Mouse (Mus musculus): ENCODE data around the gene Espn. TPM values are rescaled to one million over a fixed set of nuclear protein-coding genes. Genes with fewer than 3 reads are reported as not detected.
A peak's percentile ranks its signal among the peaks of the same experiment; 100 is the strongest.

The Espn gene
- polyA plus RNA-seq, 1 experiment: 14.4 TPM

DNA sequence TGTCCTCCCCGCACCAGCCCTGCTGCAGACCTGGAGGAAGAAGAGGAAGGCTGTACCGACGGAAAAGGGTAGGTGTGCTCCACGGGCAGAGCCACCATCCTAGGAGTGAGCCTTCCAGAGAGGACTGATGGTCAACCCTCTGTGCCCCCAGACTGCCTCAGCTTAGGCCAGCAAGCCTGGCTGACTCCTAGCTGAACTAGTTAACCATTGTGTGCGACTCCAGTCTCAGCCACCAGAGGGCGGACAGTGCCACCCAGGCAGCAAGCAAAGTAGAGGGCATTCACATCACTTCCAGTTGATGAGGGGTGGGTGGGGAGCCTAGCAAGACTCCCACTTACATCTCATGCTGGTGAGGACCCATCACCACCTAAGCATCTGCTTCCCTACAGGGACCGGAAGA is 49.1 kb downstream of the Espn start:
- H3K9me3 ChIP-seq: no peaks in the 10 kb centered on the region
- peaks cover 62% of the 10 kb centered on the region for H3K4me1 ChIP-seq
- H3K4me3 ChIP-seq (replicated peaks): no peak overlapping the region
- H3K27me3 ChIP-seq (replicated peaks): peaks cover 8% of the 10 kb centered on the region
- TF ChIP-seq FLI1 (IDR thresholded peaks at IDR 0.05; ENCODE audit: low read length): no peak
- no peak for TF ChIP-seq GATA1 (IDR thresholded peaks at IDR 0.05; ENCODE audit: borderline replicate concordance, low read length)
- peaks cover 21% of the 10 kb centered on the region for H3K36me3 ChIP-seq (replicated peaks; ENCODE audit: low read length)

DNA sequence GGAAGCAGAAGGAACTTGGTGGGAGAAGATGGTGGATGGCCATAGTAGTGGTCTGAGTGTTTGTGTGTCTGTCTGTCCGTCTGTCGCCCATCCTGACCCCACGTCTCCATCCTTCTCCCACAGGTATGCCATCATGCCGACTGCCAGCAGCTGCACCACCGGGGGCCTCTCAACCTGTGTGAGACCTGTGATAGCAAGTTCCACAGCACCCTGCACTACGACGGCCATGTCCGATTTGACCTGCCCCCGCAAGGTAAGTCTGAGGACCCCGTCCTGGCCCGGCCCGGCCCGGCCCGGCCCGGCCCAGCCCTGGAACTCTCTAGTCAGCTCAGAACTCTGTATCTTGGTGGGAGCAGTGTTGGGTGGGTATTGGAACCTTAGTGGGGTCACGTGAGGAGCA is 50.2 kb downstream of the Espn start:
- peaks cover 58% of the 10 kb centered on the region for H3K4me1 ChIP-seq
- H3K27me3 ChIP-seq (replicated peaks): peaks cover 13% of the 10 kb centered on the region
- peaks cover 16% of the 10 kb centered on the region for H3K36me3 ChIP-seq (replicated peaks; ENCODE audit: low read length)
- no peak overlapping the region for H3K4me3 ChIP-seq (replicated peaks)
- TF ChIP-seq FLI1 (IDR thresholded peaks at IDR 0.05; ENCODE audit: low read length) (no peak), GATA1 (IDR thresholded peaks at IDR 0.05; ENCODE audit: borderline replicate concordance, low read length) (no peak)
- H3K9me3 ChIP-seq: no peaks in the 10 kb centered on the region

DNA sequence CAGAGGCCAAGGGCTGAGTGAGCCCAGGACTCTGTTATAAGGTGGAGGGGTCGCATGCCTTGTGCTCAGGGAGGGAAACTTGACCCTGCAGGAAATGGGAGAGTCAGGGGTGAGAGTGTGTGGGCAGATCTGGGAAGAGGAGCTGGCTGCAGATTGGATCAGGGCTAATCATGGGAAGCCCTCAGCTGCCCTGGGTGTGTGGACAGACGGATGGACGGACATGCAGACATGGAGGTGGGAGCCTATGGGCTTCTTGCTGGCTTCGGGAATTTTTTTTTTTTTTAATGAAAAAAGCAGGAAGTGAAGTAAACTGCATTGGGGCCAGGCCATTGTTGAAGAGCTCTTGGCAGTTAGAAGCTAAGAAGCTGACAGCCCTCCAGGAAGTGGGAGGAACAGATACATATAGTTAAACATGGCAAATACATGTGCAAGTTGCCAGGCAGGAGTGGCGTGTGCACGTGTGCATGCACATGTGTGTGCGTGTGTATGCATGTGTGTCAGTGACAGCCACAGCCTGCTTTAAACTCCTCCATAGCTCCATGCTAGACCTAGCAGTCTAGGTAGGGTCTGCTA is 51.0 kb downstream of the Espn start:
- Histone ChIP-seq H3K27me3 (replicated peaks) (peaks cover 19% of the 10 kb centered on the region), H3K4me1 (peaks cover 66% of the 10 kb centered on the region), H3K9me3 (no peaks in the 10 kb centered on the region), H3K36me3 (replicated peaks; ENCODE audit: low read length) (peaks cover 11% of the 10 kb centered on the region), H3K4me3 (replicated peaks) (peak overlapping the region; percentile 81)
- TF ChIP-seq GATA1 (IDR thresholded peaks at IDR 0.05; ENCODE audit: borderline replicate concordance, low read length): no peak
- TF ChIP-seq FLI1 (IDR thresholded peaks at IDR 0.05; ENCODE audit: low read length): no peak

DNA sequence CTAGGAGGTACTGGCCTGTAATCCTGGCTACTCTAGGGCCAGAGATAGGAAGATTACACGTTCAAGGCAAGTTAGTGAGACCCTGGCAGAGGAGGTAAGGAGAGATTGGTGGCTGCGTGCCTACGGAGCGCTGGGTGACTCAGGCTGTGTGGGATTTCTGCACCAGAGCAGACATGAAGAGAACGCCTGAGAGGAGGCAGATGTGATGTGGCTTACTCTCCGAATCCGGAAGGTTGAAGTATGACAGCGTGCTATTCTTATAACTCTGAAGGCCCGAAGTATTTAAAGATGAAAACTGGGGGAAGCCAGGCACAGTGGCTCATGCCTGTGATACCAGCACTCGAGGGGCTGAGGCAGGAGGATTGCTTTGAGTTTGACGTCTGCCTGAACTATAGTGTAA is 51.6 kb downstream of the Espn start:
- Histone ChIP-seq H3K27me3 (replicated peaks) (peaks cover 17% of the 10 kb centered on the region), H3K36me3 (replicated peaks; ENCODE audit: low read length) (peaks cover 6% of the 10 kb centered on the region), H3K4me1 (peaks cover 72% of the 10 kb centered on the region), H3K9me3 (no peaks in the 10 kb centered on the region), H3K4me3 (replicated peaks) (no peak overlapping the region)
- no peak for TF ChIP-seq GATA1 (IDR thresholded peaks at IDR 0.05; ENCODE audit: borderline replicate concordance, low read length)
- no peak for TF ChIP-seq FLI1 (IDR thresholded peaks at IDR 0.05; ENCODE audit: low read length)

DNA sequence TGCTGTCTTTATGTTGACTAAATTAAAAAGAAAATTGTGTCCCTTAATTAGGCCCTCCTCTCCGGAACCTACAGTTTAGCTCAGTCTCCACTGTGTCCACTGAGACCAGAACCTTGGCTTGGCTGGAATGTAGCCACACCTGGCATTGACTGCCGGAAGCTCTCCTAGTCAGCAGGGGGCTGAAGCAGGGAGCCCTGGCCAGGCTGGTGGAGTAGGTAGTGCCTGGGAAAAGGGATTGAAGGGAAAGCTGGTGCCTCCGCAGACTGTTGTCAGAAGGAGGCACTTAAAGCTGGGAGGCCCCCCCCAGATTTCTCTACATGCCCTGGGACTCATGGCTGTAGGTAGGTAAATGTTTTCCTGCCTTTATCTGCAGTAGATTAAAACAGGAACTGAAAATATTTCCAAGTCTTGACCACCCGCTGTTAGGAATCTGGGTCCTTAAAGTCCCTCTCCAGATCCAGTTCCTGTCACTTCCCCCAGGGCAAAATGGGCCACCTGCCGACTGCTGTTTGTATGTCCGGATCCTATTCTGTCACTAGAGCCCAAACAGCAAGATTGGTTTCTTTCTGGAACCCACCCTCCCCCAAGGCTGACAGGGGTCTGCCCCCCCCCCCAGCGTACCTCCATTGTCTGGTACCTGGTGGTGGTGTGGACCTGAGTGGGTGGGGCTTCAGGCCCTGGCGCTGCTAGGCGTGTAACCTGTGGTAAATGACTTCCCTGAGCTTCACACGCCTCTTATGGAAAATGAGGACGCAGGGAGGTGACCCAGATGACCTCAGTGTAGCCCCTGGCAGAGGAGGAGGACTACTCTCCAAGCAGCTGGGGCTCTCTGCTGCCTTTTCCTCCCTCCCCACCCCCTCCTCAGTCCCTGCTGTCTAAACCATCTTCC is 54.0 kb downstream of the Espn start:
- Histone ChIP-seq H3K4me1 (peaks cover 63% of the 10 kb centered on the region), H3K27me3 (replicated peaks) (peaks cover 17% of the 10 kb centered on the region), H3K36me3 (replicated peaks; ENCODE audit: low read length) (no peaks in the 10 kb centered on the region), H3K4me3 (replicated peaks) (no peak overlapping the region), H3K9me3 (no peaks in the 10 kb centered on the region)
- TF ChIP-seq FLI1 (IDR thresholded peaks at IDR 0.05; ENCODE audit: low read length): no peak
- TF ChIP-seq GATA1 (IDR thresholded peaks at IDR 0.05; ENCODE audit: borderline replicate concordance, low read length): no peak

DNA sequence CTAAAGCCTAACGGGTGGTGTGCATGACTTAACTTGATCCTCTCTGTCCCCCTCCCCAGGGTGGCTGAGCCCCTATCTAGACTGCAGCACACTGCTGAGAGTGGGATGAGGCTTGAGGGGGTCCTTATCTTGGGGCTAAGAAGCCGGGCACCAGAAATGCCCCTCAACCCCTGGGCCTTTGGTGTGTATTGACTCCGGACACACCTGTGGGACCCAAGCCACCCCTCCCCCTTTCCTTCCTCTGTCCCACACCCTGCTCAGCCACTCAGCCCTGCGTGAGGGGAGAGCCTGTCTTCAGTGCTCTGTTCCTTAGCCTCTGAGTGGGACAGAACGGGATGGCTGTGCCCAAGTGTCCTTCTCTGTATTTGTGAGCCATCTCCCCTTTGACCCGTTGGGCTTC is 55.2 kb downstream of the Espn start:
- H3K4me1 ChIP-seq: peaks cover 62% of the 10 kb centered on the region
- no peak overlapping the region for H3K4me3 ChIP-seq (replicated peaks)
- TF ChIP-seq GATA1 (IDR thresholded peaks at IDR 0.05; ENCODE audit: borderline replicate concordance, low read length): no peak
- TF ChIP-seq FLI1 (IDR thresholded peaks at IDR 0.05; ENCODE audit: low read length): no peak
- peaks cover 24% of the 10 kb centered on the region for H3K27me3 ChIP-seq (replicated peaks)
- no peaks in the 10 kb centered on the region for H3K36me3 ChIP-seq (replicated peaks; ENCODE audit: low read length)
- H3K9me3 ChIP-seq: no peaks in the 10 kb centered on the region

DNA sequence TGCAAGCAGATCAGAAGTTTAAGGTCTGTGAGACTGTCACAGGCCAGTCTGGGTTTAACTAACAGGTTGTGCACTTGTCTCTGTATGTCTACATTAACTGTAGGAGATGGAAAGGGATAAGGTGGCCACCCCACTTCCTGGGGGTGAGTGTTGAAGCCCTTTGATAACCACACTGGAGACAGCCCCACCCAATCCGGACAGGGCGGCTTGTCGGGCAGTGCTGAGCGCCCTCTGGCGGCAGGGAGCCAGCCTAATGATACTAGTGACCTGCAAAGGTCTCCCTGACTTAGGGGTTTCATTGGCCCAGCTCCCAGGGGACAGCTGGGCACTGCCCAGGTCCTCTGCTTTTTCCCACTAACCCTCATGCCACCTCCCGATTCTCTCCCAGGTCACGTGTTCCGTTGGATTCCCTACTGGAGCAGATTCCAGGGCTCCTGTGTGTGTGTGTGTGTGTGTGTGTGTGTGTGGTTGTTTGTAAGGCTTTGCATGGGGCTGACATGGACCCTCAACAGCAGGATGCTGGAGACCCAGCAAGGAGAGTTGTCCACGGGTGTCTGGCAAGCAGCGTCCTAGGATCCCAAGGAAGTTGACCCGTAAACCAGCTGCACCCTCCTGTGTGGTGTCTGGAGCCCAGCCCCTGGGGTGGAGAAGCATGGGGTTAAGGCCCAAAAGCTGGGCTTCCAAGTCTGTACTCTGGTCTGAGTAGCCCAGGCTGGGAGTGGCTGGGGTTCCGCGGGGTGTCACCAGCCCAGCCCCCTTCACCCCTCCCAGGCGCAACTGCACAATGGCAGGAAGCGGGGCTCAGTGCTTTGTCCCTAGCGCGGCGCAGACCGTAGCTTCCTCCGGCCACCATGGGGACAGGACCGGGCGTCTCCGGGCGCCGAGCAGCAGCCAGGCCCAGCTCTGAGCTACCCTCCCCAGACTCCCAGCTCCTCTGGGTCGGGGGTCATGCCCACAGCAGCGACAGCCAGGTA is 55.9 kb downstream of the Espn start:
- peaks cover 55% of the 10 kb centered on the region for H3K4me1 ChIP-seq
- peaks cover 24% of the 10 kb centered on the region for H3K27me3 ChIP-seq (replicated peaks)

DNA sequence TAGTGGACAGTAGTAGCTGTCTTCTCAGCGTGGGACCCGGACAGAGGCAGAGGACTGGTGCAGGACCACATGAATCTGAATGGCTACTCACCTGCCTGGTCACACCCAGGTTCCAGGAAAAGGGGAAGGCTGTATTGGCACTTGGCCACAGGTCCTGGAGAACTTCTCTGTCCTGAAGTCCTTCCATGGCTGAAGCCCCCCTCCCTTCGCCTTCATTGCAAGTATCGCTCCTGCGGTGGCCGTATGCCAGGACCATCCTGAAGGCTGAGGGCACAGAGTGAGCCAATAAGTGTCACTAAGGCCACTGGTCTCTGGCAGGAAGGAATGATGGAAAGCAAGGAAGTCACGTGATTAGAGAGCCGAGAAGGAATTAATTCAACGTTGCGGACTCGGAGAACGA is 57.9 kb downstream of the Espn start:
- Histone ChIP-seq H3K36me3 (replicated peaks; ENCODE audit: low read length) (no peaks in the 10 kb centered on the region), H3K9me3 (no peaks in the 10 kb centered on the region), H3K4me3 (replicated peaks) (no peak overlapping the region), H3K4me1 (peaks cover 51% of the 10 kb centered on the region), H3K27me3 (replicated peaks) (peaks cover 25% of the 10 kb centered on the region)
- TF ChIP-seq FLI1 (IDR thresholded peaks at IDR 0.05; ENCODE audit: low read length) (no peak), GATA1 (IDR thresholded peaks at IDR 0.05; ENCODE audit: borderline replicate concordance, low read length) (no peak)

More for the DNA sequence above, 55.9 kb downstream of the Espn start:
- peak overlapping the region; percentile 16 for H3K4me3 ChIP-seq (replicated peaks)
- TF ChIP-seq GATA1 (IDR thresholded peaks at IDR 0.05; ENCODE audit: borderline replicate concordance, low read length) (no peak), FLI1 (IDR thresholded peaks at IDR 0.05; ENCODE audit: low read length) (no peak)
- H3K36me3 ChIP-seq (replicated peaks; ENCODE audit: low read length): no peaks in the 10 kb centered on the region
- no peaks in the 10 kb centered on the region for H3K9me3 ChIP-seq

DNA sequence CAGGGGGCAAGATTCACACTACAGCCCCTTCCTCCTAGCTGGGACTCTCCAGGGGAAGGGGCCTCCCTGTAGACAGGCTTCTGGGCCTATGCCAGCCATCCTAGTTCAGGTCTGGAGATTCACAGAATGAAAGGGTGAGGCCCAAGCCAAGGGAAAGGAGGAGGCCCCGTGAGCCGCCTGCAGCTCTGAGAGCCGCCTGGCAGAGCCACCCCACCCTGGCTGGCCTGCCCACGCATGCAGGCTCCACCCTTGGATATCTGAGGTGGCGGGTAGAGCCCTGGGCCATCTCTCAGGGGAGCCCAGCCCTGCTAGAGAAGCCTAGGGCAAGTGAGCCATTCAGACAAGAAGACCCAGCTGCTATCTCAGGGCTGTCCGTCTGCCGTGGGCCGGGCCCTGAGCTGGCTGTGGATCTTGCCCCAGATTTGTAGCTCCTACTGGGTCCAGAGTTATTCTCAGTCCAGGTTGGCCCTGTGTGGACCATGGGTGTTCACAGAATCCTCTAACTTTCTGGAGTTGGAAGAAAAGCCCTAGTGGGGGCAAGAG is 59.3 kb downstream of the Espn start:
- Histone ChIP-seq H3K27me3 (replicated peaks) (peaks cover 30% of the 10 kb centered on the region), H3K9me3 (no peaks in the 10 kb centered on the region), H3K4me1 (peaks cover 58% of the 10 kb centered on the region), H3K4me3 (replicated peaks) (peak overlapping the region; percentile 7), H3K36me3 (replicated peaks; ENCODE audit: low read length) (no peaks in the 10 kb centered on the region)
- TF ChIP-seq FLI1 (IDR thresholded peaks at IDR 0.05; ENCODE audit: low read length) (no peak), GATA1 (IDR thresholded peaks at IDR 0.05; ENCODE audit: borderline replicate concordance, low read length) (no peak)

Data from megakaryocyte, embryonic 14.5 days (primary cell).